Mouse (Mus musculus): ENCODE measurements around the gene Gbgt1.
"Not testable (repeated sequence)": the region's sequence is repeated elsewhere in the genome, so short reads cannot be mapped to it uniquely, and the experiment has no call there.

Gene Gbgt1

GRCm38 (mm10) chr2:28504676-28505075 lies 8.0 kb downstream of the Gbgt1 start:
- DNase-seq, result no peak

GRCm38 (mm10) chr2:28505795-28506194 lies 9.1 kb downstream of the Gbgt1 start, which contains the start of gene Gm10134:
Gene Gm10134, plus strand, starts transcription at chr2:28506095.
- DNase-seq, result no peak

GRCm38 (mm10) chr2:28506291-28506690 lies 9.6 kb downstream of the Gbgt1 start:
- DNase-seq, result no peak

- DNase-seq, result not testable (repeated sequence)
These were observed 14.9 kb downstream of the Gbgt1 start for GRCm38 (mm10) chr2:28511600-28511999.

GRCm38 (mm10) chr2:28512798-28513401 lies 16.2 kb downstream of the Gbgt1 start, which contains the start of gene Ralgds:
Gene Ralgds, plus strand, starts transcription at chr2:28513125.
- DNase-seq, result peak; percentile 74

- peak; percentile 45 for DNase-seq
These were observed 17.0 kb downstream of the Gbgt1 start for GRCm38 (mm10) chr2:28513431-28514370.

GRCm38 (mm10) chr2:28514489-28514888 lies 17.8 kb downstream of the Gbgt1 start:
- DNase-seq, result peak; percentile 89

GRCm38 (mm10) chr2:28517206-28517909 lies 20.7 kb downstream of the Gbgt1 start:
- peak; percentile 73 for DNase-seq

- DNase-seq, result peak; percentile 37
These were observed 21.5 kb downstream of the Gbgt1 start for GRCm38 (mm10) chr2:28518231-28518630.

- DNase-seq, result no peak
These were observed 23.9 kb downstream of the Gbgt1 start for GRCm38 (mm10) chr2:28520581-28520980.

- DNase-seq, result no peak
These were observed 25.0 kb downstream of the Gbgt1 start for GRCm38 (mm10) chr2:28521571-28522151.

- DNase-seq, result no peak
These were observed 25.5 kb downstream of the Gbgt1 start for GRCm38 (mm10) chr2:28522166-28522565.

GRCm38 (mm10) chr2:28523643-28524117 lies 27.0 kb downstream of the Gbgt1 start:
- DNase-seq, result no peak

- DNase-seq, result no peak
These were observed 27.7 kb downstream of the Gbgt1 start for GRCm38 (mm10) chr2:28524406-28524805.

- no peak for DNase-seq
These were observed 28.7 kb downstream of the Gbgt1 start for GRCm38 (mm10) chr2:28525219-28525942.

GRCm38 (mm10) chr2:28525943-28526876 lies 29.5 kb downstream of the Gbgt1 start:
- DNase-seq, result peak; percentile 22

- DNase-seq, result no peak
These were observed 31.0 kb downstream of the Gbgt1 start for GRCm38 (mm10) chr2:28527436-28528353.

- DNase-seq, result no peak
These were observed 31.7 kb downstream of the Gbgt1 start for GRCm38 (mm10) chr2:28528354-28528730.

- DNase-seq, result no peak
These were observed 33.2 kb downstream of the Gbgt1 start for GRCm38 (mm10) chr2:28529856-28530255.

- no peak for DNase-seq
These were observed 33.6 kb downstream of the Gbgt1 start for GRCm38 (mm10) chr2:28530311-28530710.

All from thymus, postnatal 14 days (tissue).